Mouse (Mus musculus) adrenal gland, postnatal 14 days (tissue): ENCODE data around the gene Pfkm. TPM values are rescaled to one million over a fixed set of nuclear protein-coding genes. Genes with fewer than 3 reads are reported as not detected.

Source experiments
- DNase-seq: peaks from one replicate; pipeline ENCODE4 v3.0.0; 2021; ENCODE audit warnings: mixed read lengths
- total RNA-seq: library from RNA; stranded (reverse); gene quantifications from 2 replicates; pipeline ENCODE4 v1.2.3, GENCODE M21; 2021

Pfkm gene
- total RNA-seq, 1 experiment from 2014 or later: 66.1 TPM

- no peak for DNase-seq
These were observed 6.1 kb downstream of the Pfkm start for GRCm38 (mm10) chr15:98098519-98098918.

GRCm38 (mm10) chr15:98102401-98102800 lies 10.0 kb downstream of the Pfkm start:
- DNase-seq: no peak

- no peak for DNase-seq
These were observed 14.1 kb downstream of the Pfkm start for GRCm38 (mm10) chr15:98106506-98106905.

- DNase-seq: no peak
These were observed 14.8 kb downstream of the Pfkm start for GRCm38 (mm10) chr15:98107230-98107629.

- DNase-seq: no peak
These were observed 15.4 kb downstream of the Pfkm start for GRCm38 (mm10) chr15:98107703-98108296.

GRCm38 (mm10) chr15:98108297-98109152 lies 16.1 kb downstream of the Pfkm start:
- DNase-seq: peak; percentile 92

GRCm38 (mm10) chr15:98111791-98112190 lies 19.4 kb downstream of the Pfkm start:
- DNase-seq: no peak

- DNase-seq: no peak
These were observed 21.9 kb downstream of the Pfkm start for GRCm38 (mm10) chr15:98114098-98114851.

GRCm38 (mm10) chr15:98114852-98115778 lies 22.7 kb downstream of the Pfkm start:
- DNase-seq: no peak

GRCm38 (mm10) chr15:98115779-98116163 lies 23.4 kb downstream of the Pfkm start:
- DNase-seq: no peak

- no peak for DNase-seq
These were observed 23.9 kb downstream of the Pfkm start for GRCm38 (mm10) chr15:98116287-98116686.

- no peak for DNase-seq
These were observed 27.0 kb downstream of the Pfkm start for GRCm38 (mm10) chr15:98119363-98119762.

- DNase-seq: no peak
These were observed 28.4 kb downstream of the Pfkm start for GRCm38 (mm10) chr15:98120831-98121230.

- no peak for DNase-seq
These were observed 38.6 kb downstream of the Pfkm start for GRCm38 (mm10) chr15:98131001-98131400.

GRCm38 (mm10) chr15:98131451-98131850 lies 39.1 kb downstream of the Pfkm start:
- DNase-seq: no peak

GRCm38 (mm10) chr15:98131942-98132655 lies 39.7 kb downstream of the Pfkm start:
- DNase-seq: no peak

GRCm38 (mm10) chr15:98133471-98133870 lies 41.1 kb downstream of the Pfkm start:
- DNase-seq: no peak

- no peak for DNase-seq
These were observed 41.6 kb downstream of the Pfkm start for GRCm38 (mm10) chr15:98134034-98134433.

GRCm38 (mm10) chr15:98134666-98135065 lies 42.3 kb downstream of the Pfkm start:
- no peak for DNase-seq

- DNase-seq: no peak
These were observed 43.3 kb downstream of the Pfkm start for GRCm38 (mm10) chr15:98135671-98136070.

- no peak for DNase-seq
These were observed 44.5 kb downstream of the Pfkm start for GRCm38 (mm10) chr15:98136871-98137270.
